In the genomic region with DNA sequence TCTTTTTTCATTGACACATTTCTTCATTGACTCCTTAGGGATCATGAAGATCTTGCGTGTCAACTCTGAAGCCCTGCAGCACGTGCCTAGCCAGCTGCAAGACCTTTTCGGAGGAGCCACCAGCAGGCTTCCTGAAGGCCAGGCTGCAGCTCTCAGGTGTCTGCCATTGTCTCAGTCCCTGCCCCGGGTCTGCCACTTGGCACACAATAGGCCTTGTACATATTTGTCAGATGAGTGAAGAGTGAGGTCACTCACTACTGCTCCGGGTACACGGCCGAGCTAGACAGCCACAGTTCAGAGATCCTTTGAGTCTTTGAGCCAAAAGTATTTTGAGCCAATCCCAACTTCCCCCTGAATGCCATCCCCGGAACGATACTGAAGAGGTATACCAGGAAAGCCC, we compare ENCODE assay signal across 12 mouse cellular contexts. TPM values are rescaled to one million over a fixed set of nuclear protein-coding genes. Genes with fewer than 3 reads are reported as not detected.
DNase-seq lines count a peak whose midpoint lies in the region; ATAC-seq lines count a peak whose summit lies in the region.
"Had no signal": no experiment of that assay in that cellular context is flagged by ENCODE, and none has a peak within 500 bp of the region (broad histone marks: within the 10 kb centered on the region; RNA-seq: fewer than 3 reads in every experiment).

No protein-coding gene starts in this region.

- no peak overlapping the region for H3K4me3 ChIP-seq in heart, embryonic 13.5 days
- H3K4me3 ChIP-seq in forebrain, embryonic 13.5 days, result no peak overlapping the region
- no peak overlapping the region for H3K4me3 ChIP-seq in forebrain, embryonic 15.5 days

- WGBS in heart, embryonic 13.5 days, result 24% methylated on average over 9 of the region's 9 CpGs
- 44% methylated on average over 9 of the region's 9 CpGs for WGBS in forebrain, embryonic 13.5 days
- 44% methylated on average over 9 of the region's 9 CpGs for WGBS in forebrain, embryonic 15.5 days

- peaks cover 6% of the 10 kb centered on the region for H3K27me3 ChIP-seq in heart, embryonic 13.5 days (replicated peaks)
- peaks cover 9% of the 10 kb centered on the region; the same call in 1 of the 2 replicates for H3K27me3 ChIP-seq in forebrain, embryonic 13.5 days
- H3K27me3 ChIP-seq in forebrain, embryonic 15.5 days, result no peaks in the 10 kb centered on the region

- no peaks in the 10 kb centered on the region for H3K9me3 ChIP-seq in heart, embryonic 13.5 days
- H3K9me3 ChIP-seq in forebrain, embryonic 13.5 days (replicated peaks), result no peaks in the 10 kb centered on the region
- H3K9me3 ChIP-seq in forebrain, embryonic 15.5 days, result no peaks in the 10 kb centered on the region

- H3K4me2 ChIP-seq in heart, embryonic 13.5 days, result no peak overlapping the region
- H3K4me2 ChIP-seq in forebrain, embryonic 13.5 days, result no peak overlapping the region
- H3K4me2 ChIP-seq in forebrain, embryonic 15.5 days (replicated peaks), result no peak overlapping the region

- H3K27ac ChIP-seq in heart, embryonic 13.5 days (replicated peaks), result peak overlapping the region; percentile 72
- H3K27ac ChIP-seq in forebrain, embryonic 13.5 days, result no peak overlapping the region
- H3K27ac ChIP-seq in forebrain, embryonic 15.5 days (replicated peaks), result no peak overlapping the region

- H3K4me1 ChIP-seq in heart, embryonic 13.5 days, result peaks cover 54% of the 10 kb centered on the region
- H3K4me1 ChIP-seq in forebrain, embryonic 13.5 days, result peaks cover under 1% of the 10 kb centered on the region
- H3K4me1 ChIP-seq in forebrain, embryonic 15.5 days, result no peaks in the 10 kb centered on the region

- intact Hi-C loops in gastrocnemius, postnatal 36 days (cut with DNase I), result no loop called here

- H3K36me3 ChIP-seq in heart, embryonic 13.5 days, result no peaks in the 10 kb centered on the region
- H3K36me3 ChIP-seq in forebrain, embryonic 13.5 days (ENCODE audit: poor library complexity, severe bottlenecking), result no peaks in the 10 kb centered on the region
- no peaks in the 10 kb centered on the region for H3K36me3 ChIP-seq in forebrain, embryonic 15.5 days

- DNase-seq in gastrocnemius, postnatal 25 days, result peak; percentile 15
- no peak for DNase-seq in gastrocnemius, postnatal 36 days
- DNase-seq in 3T3-L1 (ENCODE audit: low read depth, low spot score) (peak; percentile 78), R1 (ENCODE audit: low read depth, low spot score) (peak; percentile 53)
- no peak for DNase-seq in cerebellum, postnatal 36 days
- DNase-seq: thymus, adult 18-20 months had no signal

- peak overlapping the region; percentile 66; the same call in 1 of the 2 replicates for H3K9ac ChIP-seq in heart, embryonic 13.5 days
- H3K9ac ChIP-seq in forebrain, embryonic 13.5 days, result no peak overlapping the region
- H3K9ac ChIP-seq in forebrain, embryonic 15.5 days (replicated peaks), result no peak overlapping the region

- no peak; the same call in 1 of the 2 replicates for ATAC-seq in heart, embryonic 13.5 days (ENCODE audit: extremely low read depth, insufficient number of reproducible peaks, low FRiP score, low TSS enrichment)
- no peak for ATAC-seq in forebrain, embryonic 13.5 days
- ATAC-seq in forebrain, embryonic 15.5 days (replicated peaks), result no peak
- ATAC-seq: activated CD4-positive, CD25-positive, alpha-beta regulatory T cell, adult 4 months; CD4-positive, CD25-positive, alpha-beta regulatory T cell, adult 4 months; hindbrain, embryonic 16.5 days had no signal

RNA-seq across cellular contexts. Expression of gene Lif, which starts 45.7 kb away (rescaled TPM):
- under 1 TPM; 0.26 to 0.43 TPM for total RNA-seq in gastrocnemius, postnatal 25 days (2021)
- total RNA-seq in gastrocnemius, postnatal 36 days (2021), result under 1 TPM; 0.13 to 0.52 TPM
- 0.10 and 0.56 TPM in 2 replicates for polyA plus RNA-seq in heart, embryonic 13.5 days (2015; fragmentation: Nextera tagmentation; extraction: Ambion mirVana)
- polyA plus RNA-seq in forebrain, embryonic 13.5 days (2015; fragmentation: Nextera tagmentation; extraction: Ambion mirVana), result 0.04 TPM in 1 of 2 replicates, not detected in the other
- not detected in 2 replicates for polyA plus RNA-seq in forebrain, embryonic 15.5 days (2015; fragmentation: Nextera tagmentation; extraction: Ambion mirVana)

Comparison
In these comparisons a context has a peak if more than half of its experiments do, and no peak if none do; other contexts are left out.
1. DNase-seq: peak in gastrocnemius, postnatal 25 days (single experiment), 3T3-L1 (single experiment) and R1 (single experiment); none in gastrocnemius, postnatal 36 days (0 of 2) and cerebellum, postnatal 36 days (0 of 2).